Mouse (Mus musculus) small intestine, adult 2 months (tissue): ENCODE data around the gene Kdm5a. TPM values are rescaled to one million over a fixed set of nuclear protein-coding genes. Genes with fewer than 3 reads are reported as not detected.

Experiments
- H3K27ac ChIP-seq: fragments of 200-500 bp; 2 replicates; pipeline ENCODE4 v1.5.1; 2012; ENCODE audit warnings: low read depth, low read length, control low read depth, inconsistent platforms; ENCODE audit not compliant: insufficient read depth
- H3K27me3 ChIP-seq: fragments of 200-500 bp; 2 replicates; pipeline ENCODE4 v1.6.1; 2012; ENCODE audit warnings: mild to moderate bottlenecking, moderate library complexity, low read length, inconsistent platforms; ENCODE audit not compliant: control insufficient read depth, insufficient read depth
- H3K36me3 ChIP-seq: fragments of 200-500 bp; 2 replicates; pipeline ENCODE4 v1.6.1; 2012; ENCODE audit warnings: mild to moderate bottlenecking, low read length, control low read depth, inconsistent platforms; ENCODE audit not compliant: control insufficient read depth, insufficient read depth
- H3K4me1 ChIP-seq: fragments of 200-500 bp; 2 replicates; pipeline ENCODE4 v1.6.1; 2012; ENCODE audit warnings: low read length, inconsistent platforms, mixed read lengths; ENCODE audit not compliant: control insufficient read depth, insufficient read depth, insufficient read length
- H3K4me3 ChIP-seq: fragments of 200-500 bp; 2 replicates; pipeline ENCODE4 v1.5.1; 2012; ENCODE audit warnings: low read depth, mild to moderate bottlenecking, control low read depth, inconsistent platforms, low read length, moderate library complexity
- CTCF ChIP-seq: fragments of 200-500 bp; IDR thresholded peaks from 2 replicates; pipeline ENCODE4 v1.5.1; 2012; ENCODE audit warnings: low read depth, mild to moderate bottlenecking, control low read depth, inconsistent platforms, low read length, moderate library complexity, mixed read lengths; ENCODE audit not compliant: insufficient replicate concordance, insufficient read length; ENCODE audit errors: extremely low read depth
- POLR2A ChIP-seq: fragments of 200-500 bp; IDR thresholded peaks from 2 replicates; pipeline ENCODE4 v1.6.1; 2012; ENCODE audit warnings: low read depth, mild to moderate bottlenecking, control low read depth, inconsistent platforms, low read length, moderate library complexity
- WGBS: fragments of 180-500 bp; shearing (Covaris S2); methylation state at CpG from one replicate; pipeline ENCODE4 v1.1.7; 2018; 5-methylcytosine and 5-hydroxymethylcytosine counted together
- polyA plus RNA-seq: library from polyadenylated mRNA; depleted of rRNA; stranded (reverse); fragments of >200 nt; gene quantifications from 2 replicates; pipeline ENCODE4 v1.2.3, GENCODE M21; 2012

The Kdm5a gene
- polyA plus RNA-seq, 1 experiment: 1.1 TPM

GRCm38 (mm10) chr6:120483211-120483626 is 119.3 kb downstream of the Kdm5a start:
- Histone ChIP-seq H3K4me1 (peaks cover 7% of the 10 kb centered on the region; the same call in 1 of the 2 replicates), H3K27me3 (no peaks in the 10 kb centered on the region), H3K36me3 (peaks cover 32% of the 10 kb centered on the region), H3K4me3 (no peak overlapping the region), H3K27ac (no peak overlapping the region)
- TF ChIP-seq POLR2A: no peak
- peak; percentile 56; the same call in 1 of the 2 replicates for TF ChIP-seq CTCF
- 35% methylated on average over 8 of the region's 8 CpGs for WGBS

GRCm38 (mm10) chr6:120485038-120485437 is 121.1 kb downstream of the Kdm5a start:
- TF ChIP-seq POLR2A (no peak), CTCF (no peak)
- no peaks in the 10 kb centered on the region for H3K27me3 ChIP-seq
- H3K27ac ChIP-seq: no peak overlapping the region
- 22% methylated on average over 3 of the region's 3 CpGs for WGBS
- H3K36me3 ChIP-seq: peaks cover 17% of the 10 kb centered on the region
- H3K4me1 ChIP-seq: peaks cover 7% of the 10 kb centered on the region; the same call in 1 of the 2 replicates
- no peak overlapping the region for H3K4me3 ChIP-seq

GRCm38 (mm10) chr6:120486051-120486510 is 122.2 kb downstream of the Kdm5a start:
- Histone ChIP-seq H3K27me3 (no peaks in the 10 kb centered on the region), H3K27ac (no peak overlapping the region), H3K4me3 (no peak overlapping the region), H3K36me3 (peaks cover 11% of the 10 kb centered on the region; the same call in 1 of the 2 replicates), H3K4me1 (peaks cover 7% of the 10 kb centered on the region; the same call in 1 of the 2 replicates)
- 12% methylated on average over 8 of the region's 8 CpGs for WGBS
- no peak for TF ChIP-seq POLR2A
- no peak for TF ChIP-seq CTCF

- Histone ChIP-seq H3K36me3 (no peaks in the 10 kb centered on the region), H3K27ac (no peak overlapping the region), H3K27me3 (peaks cover 19% of the 10 kb centered on the region), H3K4me1 (peaks cover 19% of the 10 kb centered on the region), H3K4me3 (no peak overlapping the region)
- WGBS: 68% methylated on average over 3 of the region's 3 CpGs
- TF ChIP-seq CTCF (no peak), POLR2A (no peak)
These were observed 124.7 kb downstream of the Kdm5a start for GRCm38 (mm10) chr6:120488647-120489046.

- Histone ChIP-seq H3K4me3 (no peak overlapping the region), H3K27me3 (peaks cover 26% of the 10 kb centered on the region), H3K27ac (no peak overlapping the region), H3K36me3 (no peaks in the 10 kb centered on the region), H3K4me1 (peaks cover 21% of the 10 kb centered on the region)
- WGBS: 65% methylated on average over 2 of the region's 2 CpGs
- TF ChIP-seq POLR2A: no peak
- TF ChIP-seq CTCF: no peak
These were observed 125.5 kb downstream of the Kdm5a start for GRCm38 (mm10) chr6:120489461-120489860.

GRCm38 (mm10) chr6:120491064-120491463 is 127.1 kb downstream of the Kdm5a start:
- whole genome bisulfite sequencing: 68% methylated on average over 7 of the region's 7 CpGs
- Histone ChIP-seq H3K4me1 (peaks cover 16% of the 10 kb centered on the region), H3K27ac (no peak overlapping the region), H3K4me3 (no peak overlapping the region), H3K36me3 (no peaks in the 10 kb centered on the region), H3K27me3 (peaks cover 32% of the 10 kb centered on the region)
- TF ChIP-seq CTCF (no peak), POLR2A (no peak)

GRCm38 (mm10) chr6:120491862-120492498 is 128.1 kb downstream of the Kdm5a start:
- Histone ChIP-seq H3K27ac (no peak overlapping the region), H3K27me3 (peaks cover 32% of the 10 kb centered on the region), H3K36me3 (no peaks in the 10 kb centered on the region), H3K4me1 (peaks cover 16% of the 10 kb centered on the region), H3K4me3 (peak overlapping the region; percentile 53)
- TF ChIP-seq CTCF: no peak
- no peak for TF ChIP-seq POLR2A
- 14% methylated on average over 22 of the region's 22 CpGs for WGBS
